Mouse (Mus musculus) bone marrow macrophage, adult 2 months (primary cell): ENCODE measurements around the gene Pkp4. TPM values are rescaled to one million over a fixed set of nuclear protein-coding genes. Genes with fewer than 3 reads are reported as not detected.

Experiments used
- H3K27ac ChIP-seq: 2 replicates; pipeline ENCODE4 v1.5.1; 2012; ENCODE audit warnings: low read depth, low read length; ENCODE audit not compliant: insufficient read depth
- H3K4me1 ChIP-seq: 2 replicates; pipeline ENCODE4 v1.6.1; 2012; ENCODE audit warnings: low read length; ENCODE audit not compliant: control insufficient read depth, insufficient read depth
- H3K4me3 ChIP-seq: 2 replicates; pipeline ENCODE4 v1.5.1; 2012; ENCODE audit warnings: mild to moderate bottlenecking, low read length, moderate library complexity; ENCODE audit not compliant: insufficient read depth
- CTCF ChIP-seq: IDR thresholded peaks from 2 replicates; pipeline ENCODE4 v1.5.1; 2012; ENCODE audit warnings: low read depth, mild to moderate bottlenecking, low read length, moderate library complexity
- POLR2A ChIP-seq: IDR thresholded peaks from 2 replicates; pipeline ENCODE4 v1.6.1; 2012; ENCODE audit warnings: mild to moderate bottlenecking, low read depth, low read length, borderline replicate concordance
- polyA plus RNA-seq: library from polyadenylated mRNA; stranded (reverse); fragments of >200 nt; gene quantifications from 2 replicates; pipeline ENCODE4 v1.2.4, GENCODE M21; 2012; ENCODE audit not compliant: missing spikeins, insufficient read depth, insufficient read length

Pkp4 gene
- polyA plus RNA-seq, 1 experiment: 20.0 TPM

DNA sequence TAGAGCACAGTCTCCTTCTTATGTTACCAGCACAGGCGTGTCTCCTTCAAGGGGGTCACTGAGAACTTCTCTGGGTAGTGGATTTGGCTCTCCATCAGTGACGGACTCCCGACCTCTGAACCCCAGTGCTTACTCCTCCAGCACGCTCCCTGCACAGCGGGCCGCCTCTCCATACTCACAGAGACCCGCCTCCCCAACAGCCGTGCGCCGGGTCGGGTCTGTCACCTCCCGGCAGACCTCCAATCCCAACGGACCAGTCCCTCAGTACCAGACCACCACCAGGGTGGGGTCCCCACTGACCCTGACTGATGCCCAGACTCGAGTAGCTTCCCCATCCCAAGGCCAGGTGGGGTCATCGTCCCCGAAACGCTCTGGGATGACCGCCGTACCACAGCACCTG, 147.4 kb downstream of the Pkp4 start:
- no peak overlapping the region for H3K27ac ChIP-seq
- TF ChIP-seq POLR2A: no peak
- TF ChIP-seq CTCF: no peak
- no peaks in the 10 kb centered on the region for H3K4me1 ChIP-seq
- H3K4me3 ChIP-seq: no peak overlapping the region

DNA sequence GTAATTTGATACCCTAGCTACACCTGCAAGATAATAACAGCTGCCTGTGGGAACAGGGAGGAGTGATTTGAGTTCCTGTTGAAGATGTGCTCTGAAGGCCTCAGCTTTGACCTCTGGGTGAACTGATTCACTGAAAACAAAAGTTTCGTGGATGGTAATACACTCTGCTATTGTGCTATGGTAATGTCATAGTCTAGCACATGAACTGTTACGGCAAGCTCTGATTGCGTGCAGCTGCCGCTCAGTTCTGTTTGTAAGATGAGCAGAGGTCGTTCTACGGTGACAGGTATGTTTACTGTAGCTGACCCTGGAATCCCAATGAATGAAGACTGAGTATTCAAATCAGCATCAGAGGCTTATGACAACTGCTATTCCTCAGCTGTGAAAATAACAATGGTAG, 152.6 kb downstream of the Pkp4 start:
- no peak overlapping the region for H3K27ac ChIP-seq
- no peak overlapping the region for H3K4me3 ChIP-seq
- H3K4me1 ChIP-seq: no peaks in the 10 kb centered on the region
- no peak for TF ChIP-seq CTCF
- TF ChIP-seq POLR2A: no peak

DNA sequence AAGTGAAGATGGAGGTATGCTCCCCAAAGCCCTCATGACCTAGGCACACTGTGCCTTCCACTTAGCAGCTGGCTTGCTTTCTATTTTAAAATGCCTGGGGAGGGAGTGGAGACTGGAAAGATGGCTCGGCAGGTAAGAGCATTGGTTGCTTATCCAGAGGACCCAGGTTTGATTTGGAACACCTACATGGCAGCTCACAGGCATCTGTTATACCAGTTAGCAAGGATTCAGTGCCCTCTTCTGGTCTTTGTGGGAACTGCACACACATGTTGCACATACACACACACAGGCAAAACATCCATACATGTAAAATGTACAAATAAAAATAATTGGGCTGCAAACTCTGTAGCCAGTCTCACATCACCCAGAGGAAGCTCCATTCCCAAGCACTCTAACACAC, 158.0 kb downstream of the Pkp4 start:
- no peak overlapping the region for H3K4me3 ChIP-seq
- TF ChIP-seq POLR2A (no peak), CTCF (no peak)

DNA sequence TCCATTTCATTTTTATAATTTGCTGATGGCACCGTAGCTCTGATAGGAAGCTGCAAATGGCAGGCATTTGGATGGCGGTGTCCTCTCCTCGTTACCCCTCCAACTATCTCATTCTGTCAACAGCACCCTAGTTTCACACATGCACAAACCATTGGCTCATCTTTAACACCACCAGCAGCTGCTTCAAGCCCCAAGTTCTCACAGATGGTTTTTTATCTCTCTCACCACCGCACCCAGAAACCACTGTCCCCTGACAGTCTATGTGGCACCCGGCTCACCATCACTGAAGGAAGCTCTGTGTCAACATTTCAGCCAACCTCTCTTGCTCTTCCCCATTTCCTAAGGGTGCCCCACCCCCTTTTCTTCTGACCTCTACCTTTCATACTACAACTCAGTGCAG, 167.3 kb downstream of the Pkp4 start:
- Histone ChIP-seq H3K4me1 (peaks cover 18% of the 10 kb centered on the region), H3K27ac (no peak overlapping the region)
- TF ChIP-seq CTCF (no peak), POLR2A (no peak)

More for the DNA sequence above, 158.0 kb downstream of the Pkp4 start:
- Histone ChIP-seq H3K4me1 (no peaks in the 10 kb centered on the region), H3K27ac (no peak overlapping the region)

DNA sequence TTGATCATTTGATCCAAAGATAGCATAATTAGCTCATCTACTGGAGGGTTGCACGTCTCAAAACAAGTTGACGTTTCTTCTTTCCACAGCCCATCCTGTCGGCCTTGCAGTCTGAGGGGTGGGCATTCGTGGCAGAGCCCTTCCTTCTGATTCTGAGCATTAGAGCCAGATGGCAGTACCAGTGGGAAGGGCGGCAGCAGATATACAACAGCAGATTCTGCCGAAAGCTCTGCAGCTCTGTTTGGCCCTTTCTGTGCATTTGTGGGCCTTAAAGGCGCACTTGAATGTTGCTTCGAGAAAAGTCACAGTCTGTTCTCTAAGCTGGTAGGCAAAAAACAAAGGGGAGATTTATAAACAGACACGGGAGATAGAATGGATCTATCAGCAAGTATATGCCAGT, 170.4 kb downstream of the Pkp4 start:
- TF ChIP-seq POLR2A (no peak), CTCF (no peak)
- Histone ChIP-seq H3K4me1 (peaks cover 24% of the 10 kb centered on the region), H3K4me3 (no peak overlapping the region)

More for the DNA sequence above, 167.3 kb downstream of the Pkp4 start:
- no peak overlapping the region for H3K4me3 ChIP-seq

DNA sequence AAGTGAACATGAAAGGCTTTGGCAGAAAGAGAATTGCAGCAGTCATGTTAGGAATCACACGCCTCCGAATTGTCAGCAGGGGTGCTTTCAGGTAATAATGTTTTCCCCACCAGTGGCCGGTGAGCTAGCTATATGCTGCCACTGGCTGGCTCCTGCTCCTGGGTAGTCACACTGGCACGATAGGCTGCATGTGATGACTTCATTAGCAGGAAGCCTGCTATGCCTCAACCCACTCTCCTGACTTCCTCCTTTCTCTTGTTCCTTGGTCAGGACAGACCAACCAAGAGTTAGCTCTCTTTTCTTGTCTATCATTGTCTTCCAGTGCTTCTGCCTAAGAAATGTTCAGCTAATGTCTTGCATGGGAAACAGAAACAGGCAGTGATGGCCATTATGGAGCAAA, 171.9 kb downstream of the Pkp4 start:
- Histone ChIP-seq H3K4me3 (no peak overlapping the region), H3K27ac (peak overlapping the region; percentile 67), H3K4me1 (peaks cover 28% of the 10 kb centered on the region)
- TF ChIP-seq CTCF (no peak), POLR2A (no peak)

More for the DNA sequence above, 170.4 kb downstream of the Pkp4 start:
- H3K27ac ChIP-seq: no peak overlapping the region

DNA sequence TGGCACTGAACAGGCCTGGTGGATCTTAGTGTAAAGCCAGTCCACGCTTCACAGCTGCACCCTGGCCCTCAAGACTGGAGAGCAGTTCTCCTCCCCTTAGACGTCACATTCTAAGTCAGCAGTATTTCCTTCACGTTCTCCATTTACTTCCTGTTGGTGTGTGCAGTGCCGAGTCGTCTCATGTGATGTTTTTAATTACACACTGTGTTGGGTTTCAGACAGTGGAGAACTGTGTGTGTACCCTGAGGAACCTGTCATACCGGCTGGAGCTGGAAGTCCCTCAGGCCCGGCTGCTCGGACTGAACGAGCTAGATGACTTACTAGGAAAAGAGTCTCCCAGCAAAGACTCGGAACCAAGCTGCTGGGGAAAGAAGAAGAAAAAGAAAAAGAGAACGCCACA, 177.9 kb downstream of the Pkp4 start:
- Histone ChIP-seq H3K27ac (peak overlapping the region; percentile 68), H3K4me1 (peaks cover 34% of the 10 kb centered on the region), H3K4me3 (peak overlapping the region; percentile 27)
- TF ChIP-seq POLR2A (no peak), CTCF (no peak)

DNA sequence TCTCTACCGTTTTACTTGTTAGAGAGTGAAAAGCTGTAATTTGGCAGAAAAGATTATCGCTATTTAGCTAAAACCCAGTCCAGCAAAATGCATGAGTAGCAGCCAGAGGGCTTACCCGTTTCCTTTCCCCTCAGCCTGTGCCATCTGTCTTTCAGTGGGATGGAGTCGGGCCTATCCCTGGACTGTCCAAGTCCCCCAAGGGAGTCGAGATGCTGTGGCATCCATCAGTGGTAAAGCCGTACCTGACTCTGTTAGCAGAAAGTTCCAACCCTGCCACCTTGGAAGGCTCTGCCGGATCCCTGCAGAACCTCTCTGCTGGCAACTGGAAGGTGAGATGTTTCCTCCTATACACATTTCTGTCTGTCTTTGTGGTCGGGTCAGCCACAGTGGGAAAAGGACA, 178.3 kb downstream of the Pkp4 start:
- peak overlapping the region; percentile 27 for H3K4me3 ChIP-seq
- H3K27ac ChIP-seq: peak overlapping the region; percentile 68
- TF ChIP-seq POLR2A (no peak), CTCF (no peak)
- H3K4me1 ChIP-seq: peaks cover 34% of the 10 kb centered on the region

DNA sequence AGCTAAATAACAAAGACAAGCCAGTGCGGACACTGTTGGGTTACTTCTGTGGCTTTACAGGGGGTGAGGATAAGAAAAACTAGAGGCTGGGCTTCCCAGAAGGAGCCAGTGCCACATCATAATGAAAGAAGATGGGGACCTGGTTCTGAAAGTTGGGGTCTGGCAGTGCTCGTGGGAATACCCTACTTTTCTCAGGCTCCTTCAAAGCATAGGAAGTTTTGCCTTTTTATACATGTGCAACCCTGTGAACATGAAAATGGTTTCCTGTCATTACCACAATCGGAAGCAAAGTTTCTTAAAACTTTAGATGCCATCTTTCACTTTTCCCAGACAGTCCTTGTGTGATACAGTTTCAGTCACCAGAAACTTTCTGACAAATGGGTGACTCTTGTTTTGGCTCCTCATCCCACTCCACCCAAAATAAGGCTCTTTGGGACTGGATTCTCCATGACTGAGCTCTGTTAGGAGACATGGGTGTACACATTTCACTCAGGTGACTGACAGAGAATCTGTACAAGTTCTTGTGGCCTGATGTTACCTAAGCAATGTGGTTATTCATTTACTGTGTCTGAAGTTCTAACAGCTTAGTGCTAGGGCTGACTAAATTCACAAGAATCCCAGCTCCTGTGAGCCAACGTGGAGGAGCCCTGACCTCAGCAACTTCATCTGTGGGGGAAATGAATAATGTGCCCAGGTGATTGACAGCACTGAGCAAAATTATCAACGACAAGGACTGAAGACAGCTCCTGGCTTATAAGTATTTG, 179.3 kb downstream of the Pkp4 start:
- no peak for TF ChIP-seq POLR2A
- TF ChIP-seq CTCF: no peak
- Histone ChIP-seq H3K27ac (no peak overlapping the region), H3K4me1 (peaks cover 34% of the 10 kb centered on the region), H3K4me3 (no peak overlapping the region)

DNA sequence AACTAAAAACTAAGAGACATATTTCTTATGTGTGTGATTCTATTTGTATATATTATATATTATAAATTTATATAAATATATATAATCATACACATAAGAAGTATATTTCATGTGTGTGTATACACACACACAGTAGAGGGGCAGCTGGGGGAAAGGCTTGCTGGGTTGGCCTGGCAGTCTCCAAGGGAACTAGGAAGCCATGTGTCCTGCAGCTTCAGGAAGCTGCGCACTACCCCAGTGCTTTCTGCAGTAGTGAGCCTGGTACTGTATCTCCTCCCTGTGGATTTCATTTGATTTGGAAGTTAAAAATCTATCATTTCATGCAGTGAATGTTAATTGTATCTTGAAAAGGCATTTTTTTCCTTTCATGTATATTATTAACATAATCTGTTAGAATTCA, 180.2 kb downstream of the Pkp4 start:
- Histone ChIP-seq H3K4me1 (peaks cover 34% of the 10 kb centered on the region), H3K27ac (no peak overlapping the region), H3K4me3 (no peak overlapping the region)
- TF ChIP-seq CTCF (no peak), POLR2A (no peak)
